Mouse (Mus musculus): ENCODE data around the gene Cass4.

GRCm38 (mm10) chr2:172448329-172448728 lies 54.7 kb downstream of the Cass4 start:
- TF ChIP-seq POLR2A (IDR thresholded peaks at IDR 0.05; ENCODE audit: borderline replicate concordance, low read depth, low read length) (no peak), CTCF (IDR thresholded peaks at IDR 0.05; ENCODE audit: low read depth, low read length) (no peak)

Measured in bone marrow macrophage, adult 2 months (primary cell).